Mouse (Mus musculus): ENCODE measurements around the gene Tmem63a. TPM values are rescaled to one million over a fixed set of nuclear protein-coding genes. Genes with fewer than 3 reads are reported as not detected.
A peak's percentile ranks its signal among the peaks of the same experiment; 100 is the strongest.

Tmem63a gene
- polyA plus RNA-seq, 1 experiment from 2014 or later: 8.0 TPM

DNA sequence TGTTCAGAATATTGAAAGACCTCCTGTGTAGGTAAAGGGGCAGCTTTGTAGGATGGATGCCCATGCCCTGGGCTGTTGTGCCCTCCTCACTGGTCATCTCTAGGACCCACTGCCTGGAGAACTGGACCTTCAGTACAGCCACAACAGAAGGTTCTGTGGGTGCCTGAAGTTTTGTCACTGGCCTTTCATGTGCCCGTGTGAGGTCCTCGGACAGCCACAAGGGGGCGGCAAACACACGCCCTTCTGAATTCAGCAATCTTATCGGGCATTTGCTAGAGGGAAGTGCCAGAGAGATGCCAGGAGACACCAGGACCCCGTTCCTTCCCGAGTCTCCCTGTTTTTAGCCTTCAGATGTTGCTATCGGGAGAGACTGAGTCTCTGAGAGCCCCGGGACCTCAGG lies 45.6 kb downstream of the Tmem63a start:
- H3K9me3 ChIP-seq (replicated peaks): no peaks in the 10 kb centered on the region
- no peak overlapping the region for H3K4me2 ChIP-seq
- H3K36me3 ChIP-seq (replicated peaks): no peaks in the 10 kb centered on the region
- no peaks in the 10 kb centered on the region for H3K4me1 ChIP-seq (replicated peaks)
- H3K27ac ChIP-seq (replicated peaks): no peak overlapping the region
- no peak overlapping the region for H3K4me3 ChIP-seq (replicated peaks)
- no peak overlapping the region for H3K9ac ChIP-seq
- H3K27me3 ChIP-seq: 0 out of 2 replicates have a peak, but pooled peaks cover 3% of the 10 kb centered on the region
- 0 out of 2 replicates have a peak, but pooled peaks have one; percentile 17 for ATAC-seq (ENCODE audit: insufficient read depth)
- 2% methylated on average over 9 of the region's 9 CpGs for WGBS (ENCODE audit: insufficient replicate concordance)

- no peak overlapping the region for H3K9ac ChIP-seq
- H3K4me2 ChIP-seq: no peak overlapping the region
- 35% methylated on average over 3 of the region's 3 CpGs for WGBS (ENCODE audit: insufficient replicate concordance)
- H3K27me3 ChIP-seq: peaks cover 4% of the 10 kb centered on the region; the same call in 1 of the 2 replicates
- H3K27ac ChIP-seq (replicated peaks): no peak overlapping the region
- H3K9me3 ChIP-seq (replicated peaks): no peaks in the 10 kb centered on the region
- no peaks in the 10 kb centered on the region for H3K4me1 ChIP-seq (replicated peaks)
- no peak for ATAC-seq (ENCODE audit: insufficient read depth)
- no peaks in the 10 kb centered on the region for H3K36me3 ChIP-seq (replicated peaks)
- H3K4me3 ChIP-seq (replicated peaks): no peak overlapping the region
These were observed 48.5 kb downstream of the Tmem63a start for GRCm38 (mm10) chr1:180990671-180991070.

GRCm38 (mm10) chr1:180992142-180992541 lies 50.0 kb downstream of the Tmem63a start:
- H3K27me3 ChIP-seq: peaks cover 4% of the 10 kb centered on the region; the same call in 1 of the 2 replicates
- no peaks in the 10 kb centered on the region for H3K9me3 ChIP-seq (replicated peaks)
- 44% methylated on average over 3 of the region's 3 CpGs for WGBS (ENCODE audit: insufficient replicate concordance)
- H3K4me3 ChIP-seq (replicated peaks): no peak overlapping the region
- H3K9ac ChIP-seq: no peak overlapping the region
- no peak overlapping the region for H3K27ac ChIP-seq (replicated peaks)
- H3K36me3 ChIP-seq (replicated peaks): no peaks in the 10 kb centered on the region
- ATAC-seq (ENCODE audit: insufficient read depth): no peak
- H3K4me1 ChIP-seq (replicated peaks): no peaks in the 10 kb centered on the region
- H3K4me2 ChIP-seq: no peak overlapping the region

DNA sequence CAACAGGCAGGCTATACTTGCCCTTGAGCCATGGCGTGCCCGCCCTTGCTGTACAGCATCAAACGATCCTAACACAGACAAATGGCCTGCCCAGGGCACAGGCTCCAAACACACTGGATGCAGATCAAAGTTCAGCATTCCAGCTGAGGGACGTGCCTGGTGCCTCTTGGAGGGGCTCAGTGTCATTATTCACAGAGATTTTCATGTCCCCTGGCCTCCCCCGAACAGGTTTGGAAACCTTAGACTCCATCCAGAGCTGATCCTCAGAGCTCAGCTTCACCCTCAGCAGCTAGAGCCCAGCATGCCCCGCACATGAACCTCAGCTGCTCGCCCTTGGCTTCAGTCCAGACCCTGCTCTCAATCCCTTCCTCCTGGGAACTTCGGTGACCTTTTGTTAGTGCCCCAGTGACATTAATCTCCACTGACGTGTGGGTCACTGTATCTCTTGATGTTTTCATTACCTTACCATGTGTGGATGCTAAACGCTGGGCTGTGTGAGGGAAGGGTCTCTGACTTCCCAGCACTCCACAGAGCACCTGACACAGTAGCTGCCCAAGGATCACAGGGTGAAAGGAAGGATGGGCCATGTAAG lies 58.5 kb downstream of the Tmem63a start:
- no peak overlapping the region for H3K4me2 ChIP-seq
- H3K9ac ChIP-seq: no peak overlapping the region
- peak; percentile 42; the same call in 1 of the 2 replicates for ATAC-seq (ENCODE audit: insufficient read depth)
- WGBS (ENCODE audit: insufficient replicate concordance): 49% methylated on average over 10 of the region's 10 CpGs
- no peaks in the 10 kb centered on the region for H3K36me3 ChIP-seq (replicated peaks)
- peaks cover 19% of the 10 kb centered on the region for H3K4me1 ChIP-seq (replicated peaks)
- no peak overlapping the region for H3K4me3 ChIP-seq (replicated peaks)
- no peaks in the 10 kb centered on the region for H3K9me3 ChIP-seq (replicated peaks)
- H3K27ac ChIP-seq (replicated peaks): no peak overlapping the region
- H3K27me3 ChIP-seq: peaks cover 6% of the 10 kb centered on the region; the same call in 1 of the 2 replicates

DNA sequence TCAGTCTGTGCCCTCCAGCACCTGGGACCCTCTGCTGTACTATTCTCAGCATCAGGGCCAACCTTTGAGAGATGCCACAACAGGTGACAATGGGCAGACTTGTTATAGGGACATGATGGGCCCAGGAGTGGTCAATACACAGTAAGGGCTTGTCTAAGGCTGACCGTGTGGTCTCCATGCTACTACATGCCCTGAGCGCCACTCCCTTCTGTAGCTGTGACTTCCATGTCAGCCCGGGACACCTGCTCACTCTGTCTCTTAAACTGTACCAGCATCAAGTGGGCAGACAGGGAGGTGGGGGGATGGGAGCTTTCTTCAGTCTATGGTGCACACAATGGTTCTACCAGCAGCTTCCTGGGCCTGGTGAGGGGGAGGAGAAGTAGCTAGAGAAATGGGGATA lies 59.1 kb downstream of the Tmem63a start:
- Histone ChIP-seq H3K4me2 (no peak overlapping the region), H3K4me3 (replicated peaks) (no peak overlapping the region), H3K27ac (replicated peaks) (no peak overlapping the region), H3K9ac (no peak overlapping the region), H3K36me3 (replicated peaks) (no peaks in the 10 kb centered on the region), H3K27me3 (0 out of 2 replicates have a peak, but pooled peaks cover 6% of the 10 kb centered on the region), H3K9me3 (replicated peaks) (no peaks in the 10 kb centered on the region), H3K4me1 (replicated peaks) (peaks cover 19% of the 10 kb centered on the region)
- ATAC-seq (ENCODE audit: insufficient read depth): no peak
- 72% methylated on average over 3 of the region's 3 CpGs for WGBS (ENCODE audit: insufficient replicate concordance)

DNA sequence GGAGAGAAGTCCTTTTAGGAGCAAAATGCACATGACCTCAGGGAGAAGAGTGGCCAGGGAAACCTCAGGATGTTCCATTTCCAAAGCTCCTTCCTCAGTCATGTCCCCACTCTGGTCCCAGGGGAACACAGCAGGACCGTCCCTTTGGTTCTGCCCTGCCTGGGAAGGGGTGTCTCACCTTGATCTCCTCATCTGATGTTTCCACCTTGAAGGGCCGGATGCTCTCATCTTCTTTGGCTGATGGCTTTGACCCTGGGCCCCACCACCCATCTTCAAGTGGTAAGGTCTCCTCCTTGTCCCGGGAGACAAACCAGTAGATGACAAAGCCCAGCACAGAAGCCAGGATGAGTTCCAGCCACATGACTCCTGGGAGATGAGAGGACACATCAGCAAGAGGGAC lies 59.5 kb downstream of the Tmem63a start:
- no peak for ATAC-seq (ENCODE audit: insufficient read depth)
- WGBS (ENCODE audit: insufficient replicate concordance): 60% methylated on average over 3 of the region's 3 CpGs

GRCm38 (mm10) chr1:181003790-181004189 lies 61.6 kb downstream of the Tmem63a start:
- H3K27me3 ChIP-seq: 0 out of 2 replicates have a peak, but pooled peaks cover 6% of the 10 kb centered on the region
- H3K9ac ChIP-seq: no peak overlapping the region
- peaks cover 19% of the 10 kb centered on the region for H3K4me1 ChIP-seq (replicated peaks)
- H3K36me3 ChIP-seq (replicated peaks): no peaks in the 10 kb centered on the region
- no peak overlapping the region for H3K4me2 ChIP-seq
- no peak for ATAC-seq (ENCODE audit: insufficient read depth)
- H3K27ac ChIP-seq (replicated peaks): no peak overlapping the region
- H3K4me3 ChIP-seq (replicated peaks): no peak overlapping the region
- no peaks in the 10 kb centered on the region for H3K9me3 ChIP-seq (replicated peaks)
- WGBS (ENCODE audit: insufficient replicate concordance): 50% methylated on average over 2 of the region's 2 CpGs

More for the DNA sequence above, 59.5 kb downstream of the Tmem63a start:
- 0 out of 2 replicates have a peak overlapping the region, but pooled peaks have one; percentile 24 for H3K27ac ChIP-seq (replicated peaks)
- no peaks in the 10 kb centered on the region for H3K9me3 ChIP-seq (replicated peaks)
- no peak overlapping the region for H3K4me2 ChIP-seq
- H3K9ac ChIP-seq: no peak overlapping the region
- H3K4me1 ChIP-seq (replicated peaks): peaks cover 19% of the 10 kb centered on the region
- H3K27me3 ChIP-seq: 0 out of 2 replicates have a peak, but pooled peaks cover 6% of the 10 kb centered on the region
- no peaks in the 10 kb centered on the region for H3K36me3 ChIP-seq (replicated peaks)
- no peak overlapping the region for H3K4me3 ChIP-seq (replicated peaks)

- Histone ChIP-seq H3K4me3 (replicated peaks) (no peak overlapping the region), H3K9me3 (replicated peaks) (no peaks in the 10 kb centered on the region), H3K36me3 (replicated peaks) (no peaks in the 10 kb centered on the region), H3K27me3 (no peaks in the 10 kb centered on the region), H3K27ac (replicated peaks) (no peak overlapping the region), H3K4me2 (no peak overlapping the region), H3K9ac (no peak overlapping the region), H3K4me1 (replicated peaks) (peaks cover 14% of the 10 kb centered on the region; the same call in 1 of the 2 replicates)
- ATAC-seq (ENCODE audit: insufficient read depth): peak; percentile 56; the same call in 1 of the 2 replicates
- WGBS (ENCODE audit: insufficient replicate concordance): 47% methylated on average over 8 of the region's 8 CpGs
These were observed 63.2 kb downstream of the Tmem63a start for GRCm38 (mm10) chr1:181005331-181005730.

GRCm38 (mm10) chr1:181007831-181008230 lies 65.7 kb downstream of the Tmem63a start:
- 65% methylated on average over 6 of the region's 6 CpGs for WGBS (ENCODE audit: insufficient replicate concordance)
- Histone ChIP-seq H3K27ac (replicated peaks) (no peak overlapping the region), H3K4me2 (no peak overlapping the region), H3K27me3 (peaks cover 5% of the 10 kb centered on the region; the same call in 1 of the 2 replicates), H3K36me3 (replicated peaks) (no peaks in the 10 kb centered on the region), H3K9ac (no peak overlapping the region), H3K4me3 (replicated peaks) (no peak overlapping the region), H3K4me1 (replicated peaks) (peaks cover 8% of the 10 kb centered on the region; the same call in 1 of the 2 replicates), H3K9me3 (replicated peaks) (no peaks in the 10 kb centered on the region)
- ATAC-seq (ENCODE audit: insufficient read depth): no peak

DNA sequence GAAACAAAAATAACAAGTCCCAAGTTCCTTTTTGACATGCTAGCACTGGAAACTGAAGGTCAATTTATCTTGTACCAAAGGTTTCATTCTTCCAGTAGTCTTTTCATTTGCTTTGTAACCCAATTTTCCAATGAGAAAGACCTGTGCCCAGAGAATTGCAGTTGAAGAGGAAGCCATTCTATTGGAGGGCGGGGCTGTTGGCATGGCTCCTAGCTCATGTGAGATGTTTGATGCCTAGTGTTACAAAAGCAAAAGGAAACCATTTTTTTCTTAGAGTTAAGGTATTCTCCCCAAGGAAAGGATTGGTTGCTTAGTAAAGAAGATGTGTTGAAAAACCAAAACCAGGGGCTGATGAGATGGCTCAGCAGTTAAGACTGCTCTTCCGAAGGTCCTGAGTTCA lies 66.1 kb downstream of the Tmem63a start:
- no peak for ATAC-seq (ENCODE audit: insufficient read depth)
- Histone ChIP-seq H3K27ac (replicated peaks) (no peak overlapping the region), H3K36me3 (replicated peaks) (no peaks in the 10 kb centered on the region), H3K4me3 (replicated peaks) (no peak overlapping the region), H3K27me3 (peaks cover 9% of the 10 kb centered on the region; the same call in 1 of the 2 replicates), H3K9ac (no peak overlapping the region), H3K9me3 (replicated peaks) (no peaks in the 10 kb centered on the region), H3K4me1 (replicated peaks) (peaks cover 8% of the 10 kb centered on the region; the same call in 1 of the 2 replicates), H3K4me2 (no peak overlapping the region)
- 75% methylated on average over 2 of the region's 2 CpGs for WGBS (ENCODE audit: insufficient replicate concordance)

DNA sequence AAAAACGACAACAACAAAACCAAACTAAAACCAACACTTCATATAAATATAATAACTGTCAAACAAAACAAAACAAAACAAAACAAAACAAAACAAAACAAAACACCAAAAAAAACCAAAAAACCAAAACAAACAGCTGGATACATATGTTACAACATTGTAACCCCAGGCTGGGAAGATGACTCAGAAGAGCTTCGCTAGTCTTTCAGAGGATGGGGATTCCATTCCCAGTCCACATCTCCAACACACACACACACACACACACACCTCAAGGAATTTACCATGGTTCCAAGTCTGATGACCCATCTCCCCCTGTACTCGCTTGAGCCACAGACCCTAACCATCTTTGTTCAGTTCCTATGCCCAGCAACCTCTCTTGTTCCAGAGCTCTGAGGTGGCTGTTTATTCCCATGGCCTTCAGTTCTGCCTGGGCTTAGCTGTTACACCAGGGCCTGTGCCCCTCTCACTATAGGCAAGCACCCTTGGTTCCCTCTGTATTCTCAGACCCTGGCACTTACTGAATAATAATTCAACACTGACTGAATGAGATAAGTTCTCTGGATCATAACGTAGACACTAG lies 67.0 kb downstream of the Tmem63a start:
- ATAC-seq (ENCODE audit: insufficient read depth): no peak
- no peak overlapping the region for H3K4me2 ChIP-seq
- no peaks in the 10 kb centered on the region for H3K9me3 ChIP-seq (replicated peaks)
- no peak overlapping the region for H3K9ac ChIP-seq
- peaks cover 8% of the 10 kb centered on the region; the same call in 1 of the 2 replicates for H3K4me1 ChIP-seq (replicated peaks)
- no peaks in the 10 kb centered on the region for H3K36me3 ChIP-seq (replicated peaks)
- H3K27ac ChIP-seq (replicated peaks): no peak overlapping the region
- no peak overlapping the region for H3K4me3 ChIP-seq (replicated peaks)
- WGBS (ENCODE audit: insufficient replicate concordance): 65% methylated on average over 4 of the region's 4 CpGs
- peaks cover 13% of the 10 kb centered on the region; the same call in 1 of the 2 replicates for H3K27me3 ChIP-seq

Measured in liver, embryonic 15.5 days (tissue).